Mouse (Mus musculus) limb, embryonic 15.5 days (tissue): ENCODE measurements around the gene Wasl. TPM values are rescaled to one million over a fixed set of nuclear protein-coding genes. Genes with fewer than 3 reads are reported as not detected.

Source experiments
- ATAC-seq: fragments of 200-750 bp; cut with Nextera tagmentation; 2 replicates; pipeline ENCODE4 v1.8.0; 2017; ENCODE audit warnings: low read depth, moderate TSS enrichment; ENCODE audit not compliant: insufficient number of reproducible peaks, low FRiP score, low TSS enrichment
- H3K27ac ChIP-seq: fragments of 300-500 bp; sonication (generic); 2 replicates; pipeline ENCODE4 v1.5.1; 2015; ENCODE audit warnings: moderate library complexity, mild to moderate bottlenecking, inconsistent platforms
- H3K27me3 ChIP-seq: fragments of 300-500 bp; sonication (generic); 2 replicates; pipeline ENCODE4 v1.6.1; 2015; ENCODE audit warnings: inconsistent platforms
- H3K36me3 ChIP-seq: fragments of 300-500 bp; sonication (generic); 2 replicates; pipeline ENCODE4 v1.6.1; 2015; ENCODE audit warnings: inconsistent platforms
- H3K4me1 ChIP-seq: fragments of 300-500 bp; sonication (generic); 2 replicates; pipeline ENCODE4 v1.6.1; 2015; ENCODE audit warnings: inconsistent platforms
- H3K4me2 ChIP-seq: fragments of 300-500 bp; sonication (generic); 2 replicates; pipeline ENCODE4 v1.6.1; 2015; ENCODE audit warnings: mild to moderate bottlenecking, inconsistent platforms
- H3K4me3 ChIP-seq: fragments of 300-500 bp; sonication (generic); 2 replicates; pipeline ENCODE4 v1.5.1; 2015; ENCODE audit warnings: mild to moderate bottlenecking, inconsistent platforms
- H3K9ac ChIP-seq: fragments of 300-500 bp; sonication (generic); 2 replicates; pipeline ENCODE4 v1.6.1; 2015; ENCODE audit warnings: inconsistent platforms
- H3K9me3 ChIP-seq: fragments of 300-500 bp; sonication (generic); 2 replicates; pipeline ENCODE4 v1.6.1; 2016; ENCODE audit warnings: inconsistent platforms
- WGBS: fragments of 180-500 bp; shearing (Covaris S2); methylation state at CpG from one replicate; pipeline ENCODE4 v1.1.7; 2015; 5-methylcytosine and 5-hydroxymethylcytosine counted together
- polyA plus RNA-seq: library from polyadenylated mRNA; unstranded; fragments of >200 nt; fragmentation: Nextera tagmentation; extraction: Ambion mirVana; gene quantifications from 2 replicates; pipeline ENCODE4 v1.2.1, GENCODE M21; 2015

Wasl gene
- polyA plus RNA-seq, 1 experiment from 2014 or later = 63.0 TPM

- no peak overlapping the region for H3K27ac ChIP-seq
- no peak overlapping the region for H3K9ac ChIP-seq
- ATAC-seq = no peak
- H3K36me3 ChIP-seq = peaks cover 28% of the 10 kb centered on the region
- no peaks in the 10 kb centered on the region for H3K27me3 ChIP-seq
- no peak overlapping the region for H3K4me3 ChIP-seq
- WGBS = 92% methylated on average over 7 of the region's 7 CpGs
- H3K4me1 ChIP-seq = no peaks in the 10 kb centered on the region
- no peak overlapping the region for H3K4me2 ChIP-seq
- no peaks in the 10 kb centered on the region for H3K9me3 ChIP-seq
Measured at GRCm38 (mm10) chr6:24612074-24612755, 52.6 kb downstream of the Wasl start.

- no peak overlapping the region for H3K4me3 ChIP-seq
- 88% methylated on average over 4 of the region's 4 CpGs for WGBS
- H3K4me2 ChIP-seq = no peak overlapping the region
- H3K27me3 ChIP-seq = no peaks in the 10 kb centered on the region
- no peaks in the 10 kb centered on the region for H3K9me3 ChIP-seq
- H3K9ac ChIP-seq = no peak overlapping the region
- no peak for ATAC-seq
- no peaks in the 10 kb centered on the region for H3K4me1 ChIP-seq
- no peak overlapping the region for H3K27ac ChIP-seq
- peaks cover 17% of the 10 kb centered on the region for H3K36me3 ChIP-seq
Measured at GRCm38 (mm10) chr6:24610358-24610757, 54.5 kb downstream of the Wasl start.

DNA sequence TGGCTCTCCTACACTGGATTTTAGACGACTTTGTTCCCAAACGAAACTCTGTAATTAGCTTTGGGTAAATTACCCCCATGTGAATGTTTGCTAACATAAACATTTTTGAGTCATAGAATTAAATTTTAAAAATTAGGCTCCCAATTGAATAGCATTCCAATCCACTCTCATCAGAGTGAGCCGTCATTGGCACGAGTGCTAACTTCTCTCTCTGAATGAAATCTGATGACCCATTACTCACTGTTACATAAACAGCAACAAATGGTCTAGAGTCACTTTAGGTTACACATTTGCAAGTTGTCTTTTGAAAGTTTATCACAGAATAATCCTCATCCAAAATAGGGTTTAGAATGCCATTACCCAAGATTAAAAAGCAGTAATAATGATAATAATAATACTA lies 55.3 kb downstream of the Wasl start:
- H3K27ac ChIP-seq = no peak overlapping the region
- H3K9ac ChIP-seq = no peak overlapping the region
- ATAC-seq = no peak
- H3K4me3 ChIP-seq = no peak overlapping the region
- 58% methylated on average over 4 of the region's 4 CpGs for WGBS
- no peaks in the 10 kb centered on the region for H3K27me3 ChIP-seq
- no peaks in the 10 kb centered on the region for H3K9me3 ChIP-seq
- H3K4me1 ChIP-seq = no peaks in the 10 kb centered on the region
- no peak overlapping the region for H3K4me2 ChIP-seq
- H3K36me3 ChIP-seq = peaks cover 8% of the 10 kb centered on the region; the same call in 1 of the 2 replicates

- peaks cover 7% of the 10 kb centered on the region; the same call in 1 of the 2 replicates for H3K36me3 ChIP-seq
- H3K9me3 ChIP-seq = no peaks in the 10 kb centered on the region
- H3K4me1 ChIP-seq = no peaks in the 10 kb centered on the region
- ATAC-seq = no peak
- H3K9ac ChIP-seq = no peak overlapping the region
- no peak overlapping the region for H3K27ac ChIP-seq
- no peak overlapping the region for H3K4me3 ChIP-seq
- no peak overlapping the region for H3K4me2 ChIP-seq
- no peaks in the 10 kb centered on the region for H3K27me3 ChIP-seq
- 85% methylated on average over 3 of the region's 3 CpGs for WGBS
Measured at GRCm38 (mm10) chr6:24608682-24609081, 56.1 kb downstream of the Wasl start.

DNA sequence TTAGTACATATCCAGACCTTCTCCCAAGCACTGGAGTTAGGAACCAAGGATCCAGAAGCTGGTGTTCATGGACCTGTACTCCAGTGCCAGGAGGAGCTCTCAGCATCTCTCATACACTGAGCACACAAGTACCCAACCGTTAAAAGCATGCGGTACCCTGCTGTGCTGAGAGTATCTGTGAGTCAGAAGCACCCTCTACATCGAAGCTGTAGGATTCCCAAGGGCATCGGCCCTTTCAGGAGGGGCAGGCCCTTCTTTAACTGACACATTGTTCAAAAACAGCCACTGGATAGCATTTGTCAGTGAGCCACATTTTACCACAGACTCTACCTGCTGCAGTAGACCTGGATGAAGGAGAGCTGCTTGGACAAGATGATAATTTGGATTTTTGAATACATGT lies 56.7 kb downstream of the Wasl start:
- Histone ChIP-seq H3K9ac (no peak overlapping the region), H3K9me3 (no peaks in the 10 kb centered on the region), H3K4me1 (no peaks in the 10 kb centered on the region), H3K4me3 (no peak overlapping the region), H3K36me3 (0 out of 2 replicates have a peak, but pooled peaks cover 3% of the 10 kb centered on the region), H3K4me2 (no peak overlapping the region), H3K27me3 (no peaks in the 10 kb centered on the region), H3K27ac (no peak overlapping the region)
- ATAC-seq = no peak
- 82% methylated on average over 4 of the region's 4 CpGs for WGBS

DNA sequence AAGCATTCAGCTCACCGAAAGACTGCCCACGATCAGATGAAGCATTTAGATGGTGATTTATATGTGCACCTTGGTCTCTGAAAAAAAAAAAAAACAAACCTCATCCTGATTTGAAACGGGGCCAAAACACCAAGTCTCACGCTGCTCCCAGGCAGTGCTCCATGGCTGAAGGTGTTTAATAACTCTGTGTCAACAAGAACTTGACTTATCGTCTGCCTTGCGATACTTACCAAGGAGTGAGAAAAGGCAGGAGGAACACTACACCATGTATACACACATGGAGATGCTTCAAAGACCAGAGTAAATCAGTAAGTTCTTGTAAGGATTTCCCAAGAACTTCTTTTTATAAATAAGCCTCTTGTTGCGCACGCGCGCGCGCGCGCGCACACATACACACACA lies 57.3 kb downstream of the Wasl start:
- H3K36me3 ChIP-seq = 0 out of 2 replicates have a peak, but pooled peaks cover under 1% of the 10 kb centered on the region
- no peaks in the 10 kb centered on the region for H3K27me3 ChIP-seq
- H3K9me3 ChIP-seq = no peaks in the 10 kb centered on the region
- ATAC-seq = no peak
- H3K4me3 ChIP-seq = no peak overlapping the region
- H3K27ac ChIP-seq = no peak overlapping the region
- no peak overlapping the region for H3K4me2 ChIP-seq
- H3K9ac ChIP-seq = no peak overlapping the region
- H3K4me1 ChIP-seq = no peaks in the 10 kb centered on the region
- WGBS = 82% methylated on average over 15 of the region's 15 CpGs

DNA sequence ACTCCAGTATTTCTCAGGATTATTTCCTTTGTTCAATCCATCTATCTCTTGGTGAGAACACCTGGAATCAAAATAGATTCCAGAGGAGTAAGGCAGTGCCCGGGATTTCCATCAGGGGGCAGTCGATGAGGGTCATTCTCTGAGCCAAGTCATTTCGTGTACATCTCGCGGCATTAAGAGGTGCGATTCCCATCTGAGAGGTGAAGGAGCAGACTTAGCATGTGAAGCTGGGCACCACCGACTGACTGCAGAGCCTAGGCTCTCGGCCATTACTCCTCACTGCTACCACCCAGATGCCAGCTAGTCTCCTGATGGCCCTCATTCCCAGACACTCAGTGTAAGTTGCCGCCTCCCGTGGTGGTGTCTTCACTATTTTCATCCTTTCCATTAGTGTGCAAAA lies 58.3 kb downstream of the Wasl start:
- H3K4me2 ChIP-seq = no peak overlapping the region
- no peak overlapping the region for H3K9ac ChIP-seq
- H3K9me3 ChIP-seq = no peaks in the 10 kb centered on the region
- no peak for ATAC-seq
- H3K27ac ChIP-seq = no peak overlapping the region
- no peaks in the 10 kb centered on the region for H3K4me1 ChIP-seq
- H3K36me3 ChIP-seq = no peaks in the 10 kb centered on the region
- no peaks in the 10 kb centered on the region for H3K27me3 ChIP-seq
- no peak overlapping the region for H3K4me3 ChIP-seq
- WGBS = 77% methylated on average over 10 of the region's 10 CpGs

GRCm38 (mm10) chr6:24605631-24606030 lies 59.2 kb downstream of the Wasl start:
- Histone ChIP-seq H3K27me3 (no peaks in the 10 kb centered on the region), H3K4me3 (no peak overlapping the region), H3K9me3 (no peaks in the 10 kb centered on the region), H3K36me3 (no peaks in the 10 kb centered on the region), H3K4me2 (no peak overlapping the region), H3K27ac (no peak overlapping the region), H3K9ac (no peak overlapping the region), H3K4me1 (no peaks in the 10 kb centered on the region)
- 88% methylated on average over 8 of the region's 8 CpGs for WGBS
- no peak for ATAC-seq

- WGBS = 91% methylated on average over 7 of the region's 7 CpGs
- H3K27ac ChIP-seq = no peak overlapping the region
- ATAC-seq = no peak
- H3K36me3 ChIP-seq = no peaks in the 10 kb centered on the region
- no peaks in the 10 kb centered on the region for H3K9me3 ChIP-seq
- H3K9ac ChIP-seq = no peak overlapping the region
- no peaks in the 10 kb centered on the region for H3K4me1 ChIP-seq
- H3K4me2 ChIP-seq = no peak overlapping the region
- no peak overlapping the region for H3K4me3 ChIP-seq
- H3K27me3 ChIP-seq = no peaks in the 10 kb centered on the region
Measured at GRCm38 (mm10) chr6:24604289-24604688, 60.5 kb downstream of the Wasl start.

DNA sequence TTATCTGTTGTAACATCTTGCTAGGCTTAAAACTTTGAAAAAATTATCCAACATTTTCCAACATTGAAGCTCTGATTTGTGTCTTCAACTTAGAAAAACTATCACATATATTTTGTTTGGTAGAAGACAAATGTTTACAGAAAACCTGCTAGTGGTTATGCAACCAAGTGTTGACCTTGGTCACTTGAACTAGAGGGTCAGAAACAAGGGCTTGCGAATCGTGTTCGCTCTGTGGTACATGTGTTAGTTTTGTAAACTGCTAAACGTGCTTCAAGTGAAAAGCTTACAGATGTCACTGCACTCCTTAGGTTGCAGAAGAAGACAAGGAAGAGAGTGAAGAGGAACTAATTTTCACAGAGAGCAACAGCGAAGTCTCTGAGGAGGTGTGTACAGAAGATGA lies 61.8 kb downstream of the Wasl start:
- H3K9ac ChIP-seq = no peak overlapping the region
- no peaks in the 10 kb centered on the region for H3K36me3 ChIP-seq
- no peaks in the 10 kb centered on the region for H3K4me1 ChIP-seq
- H3K4me3 ChIP-seq = no peak overlapping the region
- no peaks in the 10 kb centered on the region for H3K27me3 ChIP-seq
- H3K27ac ChIP-seq = no peak overlapping the region
- no peak overlapping the region for H3K4me2 ChIP-seq
- no peak for ATAC-seq
- WGBS = 90% methylated on average over 5 of the region's 5 CpGs
- H3K9me3 ChIP-seq = no peaks in the 10 kb centered on the region

- no peaks in the 10 kb centered on the region for H3K9me3 ChIP-seq
- H3K36me3 ChIP-seq = no peaks in the 10 kb centered on the region
- H3K27ac ChIP-seq = no peak overlapping the region
- 64% methylated on average over 3 of the region's 3 CpGs for WGBS
- no peak overlapping the region for H3K4me3 ChIP-seq
- no peaks in the 10 kb centered on the region for H3K27me3 ChIP-seq
- no peak overlapping the region for H3K4me2 ChIP-seq
- no peak overlapping the region for H3K9ac ChIP-seq
- H3K4me1 ChIP-seq = no peaks in the 10 kb centered on the region
- ATAC-seq = no peak
Measured at GRCm38 (mm10) chr6:24602351-24602750, 62.5 kb downstream of the Wasl start.

DNA sequence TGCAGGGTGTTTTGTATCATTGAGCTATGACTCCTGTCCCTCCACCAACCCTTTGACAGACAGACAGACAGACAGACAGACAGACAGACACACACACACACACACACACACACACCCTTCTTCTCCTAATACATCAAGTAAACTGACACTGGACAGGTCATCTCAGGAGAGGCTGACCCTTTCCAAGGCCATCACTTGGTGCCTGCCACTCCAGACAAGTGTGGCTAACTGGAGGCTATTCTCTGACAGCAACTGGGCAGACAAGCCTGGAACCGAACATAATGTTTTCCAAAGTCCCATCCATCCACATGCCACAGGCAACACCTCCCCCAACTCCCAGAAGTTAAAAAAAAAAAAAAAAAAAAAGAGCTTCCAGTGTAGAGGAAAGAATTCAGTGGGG lies 63.1 kb downstream of the Wasl start:
- WGBS = 37% methylated on average over 1 of the region's 1 CpGs
- Histone ChIP-seq H3K9me3 (no peaks in the 10 kb centered on the region), H3K4me1 (no peaks in the 10 kb centered on the region), H3K36me3 (no peaks in the 10 kb centered on the region), H3K4me2 (no peak overlapping the region), H3K27ac (no peak overlapping the region), H3K27me3 (no peaks in the 10 kb centered on the region), H3K4me3 (no peak overlapping the region), H3K9ac (no peak overlapping the region)
- no peak for ATAC-seq

GRCm38 (mm10) chr6:24600726-24601125 lies 64.1 kb downstream of the Wasl start:
- no peak overlapping the region for H3K27ac ChIP-seq
- no peaks in the 10 kb centered on the region for H3K36me3 ChIP-seq
- 64% methylated on average over 4 of the region's 4 CpGs for WGBS
- H3K27me3 ChIP-seq = no peaks in the 10 kb centered on the region
- ATAC-seq = no peak
- H3K4me2 ChIP-seq = no peak overlapping the region
- no peak overlapping the region for H3K4me3 ChIP-seq
- H3K9ac ChIP-seq = no peak overlapping the region
- H3K4me1 ChIP-seq = no peaks in the 10 kb centered on the region
- no peaks in the 10 kb centered on the region for H3K9me3 ChIP-seq
